Mouse (Mus musculus): ENCODE data around the gene Prkce. TPM values are rescaled to one million over a fixed set of nuclear protein-coding genes. Genes with fewer than 3 reads are reported as not detected.

Gene Prkce
- polyA plus RNA-seq, 1 experiment from 2014 or later: 1.1 TPM

GRCm38 (mm10) chr17:86273566-86274349 lies 106.2 kb downstream of the Prkce start:
- WGBS (ENCODE audit: missing documents): over 99% methylated on average over 9 of the region's 9 CpGs
- Histone ChIP-seq H3K79me2 (ENCODE audit: inconsistent target) (no peaks in the 10 kb centered on the region), H3K36me3 (ENCODE audit: inconsistent target) (no peaks in the 10 kb centered on the region), H3K27ac (no peak overlapping the region), H3K4me3 (ENCODE audit: inconsistent target) (no peak overlapping the region)

GRCm38 (mm10) chr17:86274350-86274744 lies 106.8 kb downstream of the Prkce start:
- WGBS (ENCODE audit: missing documents): 97% methylated on average over 7 of the region's 7 CpGs
- H3K79me2 ChIP-seq (ENCODE audit: inconsistent target): no peaks in the 10 kb centered on the region
- no peaks in the 10 kb centered on the region for H3K36me3 ChIP-seq (ENCODE audit: inconsistent target)
- no peak overlapping the region for H3K4me3 ChIP-seq (ENCODE audit: inconsistent target)
- no peak overlapping the region for H3K27ac ChIP-seq

- Histone ChIP-seq H3K79me2 (ENCODE audit: inconsistent target) (no peaks in the 10 kb centered on the region), H3K27ac (no peak overlapping the region), H3K4me3 (ENCODE audit: inconsistent target) (no peak overlapping the region), H3K36me3 (ENCODE audit: inconsistent target) (no peaks in the 10 kb centered on the region)
- 89% methylated on average over 4 of the region's 4 CpGs for WGBS (ENCODE audit: missing documents)
Observed at GRCm38 (mm10) chr17:86276381-86276780, 108.8 kb downstream of the Prkce start.

GRCm38 (mm10) chr17:86277032-86277798 lies 109.6 kb downstream of the Prkce start:
- H3K79me2 ChIP-seq (ENCODE audit: inconsistent target): no peaks in the 10 kb centered on the region

GRCm38 (mm10) chr17:86277999-86278526 lies 110.5 kb downstream of the Prkce start:
- H3K36me3 ChIP-seq (ENCODE audit: inconsistent target): no peaks in the 10 kb centered on the region
- H3K79me2 ChIP-seq (ENCODE audit: inconsistent target): no peaks in the 10 kb centered on the region
- H3K4me3 ChIP-seq (ENCODE audit: inconsistent target): no peak overlapping the region
- WGBS (ENCODE audit: missing documents): 20% methylated on average over 5 of the region's 5 CpGs
- H3K27ac ChIP-seq: no peak overlapping the region

More at GRCm38 (mm10) chr17:86277032-86277798, 109.6 kb downstream of the Prkce start:
- H3K27ac ChIP-seq: no peak overlapping the region
- H3K4me3 ChIP-seq (ENCODE audit: inconsistent target): no peak overlapping the region
- no peaks in the 10 kb centered on the region for H3K36me3 ChIP-seq (ENCODE audit: inconsistent target)
- 47% methylated on average over 8 of the region's 8 CpGs for WGBS (ENCODE audit: missing documents)

GRCm38 (mm10) chr17:86279751-86280150 lies 112.2 kb downstream of the Prkce start:
- WGBS (ENCODE audit: missing documents): 72% methylated on average over 10 of the region's 10 CpGs
- no peaks in the 10 kb centered on the region for H3K36me3 ChIP-seq (ENCODE audit: inconsistent target)
- no peaks in the 10 kb centered on the region for H3K79me2 ChIP-seq (ENCODE audit: inconsistent target)
- no peak overlapping the region for H3K4me3 ChIP-seq (ENCODE audit: inconsistent target)
- no peak overlapping the region for H3K27ac ChIP-seq

- Histone ChIP-seq H3K79me2 (ENCODE audit: inconsistent target) (no peaks in the 10 kb centered on the region), H3K36me3 (ENCODE audit: inconsistent target) (no peaks in the 10 kb centered on the region), H3K4me3 (ENCODE audit: inconsistent target) (no peak overlapping the region), H3K27ac (no peak overlapping the region)
- 13% methylated on average over 5 of the region's 5 CpGs for WGBS (ENCODE audit: missing documents)
Observed at GRCm38 (mm10) chr17:86283741-86284140, 116.2 kb downstream of the Prkce start.

GRCm38 (mm10) chr17:86285058-86285457 lies 117.5 kb downstream of the Prkce start:
- Histone ChIP-seq H3K4me3 (ENCODE audit: inconsistent target) (no peak overlapping the region), H3K36me3 (ENCODE audit: inconsistent target) (no peaks in the 10 kb centered on the region), H3K27ac (no peak overlapping the region), H3K79me2 (ENCODE audit: inconsistent target) (no peaks in the 10 kb centered on the region)
- WGBS (ENCODE audit: missing documents): 98% methylated on average over 5 of the region's 5 CpGs

- Histone ChIP-seq H3K27ac (no peak overlapping the region), H3K4me3 (ENCODE audit: inconsistent target) (no peak overlapping the region)
- WGBS (ENCODE audit: missing documents): 89% methylated on average over 7 of the region's 7 CpGs
Observed at GRCm38 (mm10) chr17:86286747-86287271, 119.2 kb downstream of the Prkce start.

GRCm38 (mm10) chr17:86292711-86293110 lies 125.1 kb downstream of the Prkce start:
- WGBS (ENCODE audit: missing documents): 82% methylated on average over 6 of the region's 6 CpGs
- H3K79me2 ChIP-seq (ENCODE audit: inconsistent target): no peaks in the 10 kb centered on the region
- H3K27ac ChIP-seq: no peak overlapping the region
- H3K4me3 ChIP-seq (ENCODE audit: inconsistent target): no peak overlapping the region
- no peaks in the 10 kb centered on the region for H3K36me3 ChIP-seq (ENCODE audit: inconsistent target)

More at GRCm38 (mm10) chr17:86286747-86287271, 119.2 kb downstream of the Prkce start:
- Histone ChIP-seq H3K36me3 (ENCODE audit: inconsistent target) (no peaks in the 10 kb centered on the region), H3K79me2 (ENCODE audit: inconsistent target) (no peaks in the 10 kb centered on the region)

GRCm38 (mm10) chr17:86293247-86293744 lies 125.7 kb downstream of the Prkce start:
- Histone ChIP-seq H3K36me3 (ENCODE audit: inconsistent target) (no peaks in the 10 kb centered on the region), H3K79me2 (ENCODE audit: inconsistent target) (no peaks in the 10 kb centered on the region), H3K27ac (no peak overlapping the region), H3K4me3 (ENCODE audit: inconsistent target) (peak overlapping the region; percentile 23; the same call in 1 of the 2 replicates)
- WGBS (ENCODE audit: missing documents): 8% methylated on average over 9 of the region's 10 CpGs

- 80% methylated on average over 2 of the region's 3 CpGs for WGBS (ENCODE audit: missing documents)
- no peak overlapping the region for H3K4me3 ChIP-seq (ENCODE audit: inconsistent target)
- H3K27ac ChIP-seq: no peak overlapping the region
Observed at GRCm38 (mm10) chr17:86299576-86299975, 132.0 kb downstream of the Prkce start.

GRCm38 (mm10) chr17:86300774-86301595 lies 133.4 kb downstream of the Prkce start:
- 5% methylated on average over 21 of the region's 22 CpGs for WGBS (ENCODE audit: missing documents)
- Histone ChIP-seq H3K27ac (peak overlapping the region; percentile 55), H3K4me3 (ENCODE audit: inconsistent target) (peak overlapping the region; percentile 26), H3K36me3 (ENCODE audit: inconsistent target) (no peaks in the 10 kb centered on the region), H3K79me2 (ENCODE audit: inconsistent target) (no peaks in the 10 kb centered on the region)

More at GRCm38 (mm10) chr17:86299576-86299975, 132.0 kb downstream of the Prkce start:
- Histone ChIP-seq H3K79me2 (ENCODE audit: inconsistent target) (no peaks in the 10 kb centered on the region), H3K36me3 (ENCODE audit: inconsistent target) (no peaks in the 10 kb centered on the region)

- 97% methylated on average over 8 of the region's 11 CpGs for WGBS (ENCODE audit: missing documents)
- Histone ChIP-seq H3K4me3 (ENCODE audit: inconsistent target) (no peak overlapping the region), H3K79me2 (ENCODE audit: inconsistent target) (no peaks in the 10 kb centered on the region), H3K27ac (no peak overlapping the region), H3K36me3 (ENCODE audit: inconsistent target) (no peaks in the 10 kb centered on the region)
Observed at GRCm38 (mm10) chr17:86302266-86302665, 134.7 kb downstream of the Prkce start.
